Mouse (Mus musculus): ENCODE results near the gene Btf3.

GRCm38 (mm10) chr13:98360391-98360790 is 43.6 kb upstream of the Btf3 start:
- TF ChIP-seq CTCF (IDR thresholded peaks at IDR 0.05; ENCODE audit: low read depth) (no peak), EP300 (IDR thresholded peaks at IDR 0.05; ENCODE audit: low read depth) (no peak)

Measured in heart, postnatal 0 days (tissue).